Mouse (Mus musculus) cerebellum, postnatal 10 days (tissue): ENCODE data around the gene Uhrf1bp1.
A peak's percentile ranks its signal among the peaks of the same experiment; 100 is the strongest.

Experiments used
- DNase-seq, 2 experiments: peaks; one replicate each; pipeline ENCODE4 v3.0.0; 2021; ENCODE audit warnings: mixed read lengths in 2 of 2

Uhrf1bp1 gene

DNA sequence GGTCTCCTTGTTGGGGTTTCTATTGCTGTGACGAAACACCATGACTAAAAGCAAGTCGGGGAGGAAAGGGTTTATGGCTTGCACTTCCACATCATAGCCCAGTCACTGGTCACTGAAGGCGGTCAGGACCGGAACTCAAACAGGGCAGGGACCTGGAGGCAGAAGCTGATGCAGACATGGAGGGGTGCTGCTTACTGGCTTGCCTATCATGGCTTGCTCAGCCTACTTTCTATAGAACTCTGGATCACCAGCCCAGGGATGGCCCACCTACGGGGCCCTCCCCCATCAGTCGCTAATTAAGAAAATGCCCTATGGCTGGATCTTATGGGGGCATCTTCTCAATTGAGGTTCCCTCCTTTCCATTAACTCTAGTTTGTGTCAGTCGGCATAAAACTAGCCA is 55.1 kb downstream of the Uhrf1bp1 start:
- DNase-seq: no peak

- DNase-seq: no peak
These were observed 58.5 kb downstream of the Uhrf1bp1 start for GRCm38 (mm10) chr17:27914742-27915141.

DNA sequence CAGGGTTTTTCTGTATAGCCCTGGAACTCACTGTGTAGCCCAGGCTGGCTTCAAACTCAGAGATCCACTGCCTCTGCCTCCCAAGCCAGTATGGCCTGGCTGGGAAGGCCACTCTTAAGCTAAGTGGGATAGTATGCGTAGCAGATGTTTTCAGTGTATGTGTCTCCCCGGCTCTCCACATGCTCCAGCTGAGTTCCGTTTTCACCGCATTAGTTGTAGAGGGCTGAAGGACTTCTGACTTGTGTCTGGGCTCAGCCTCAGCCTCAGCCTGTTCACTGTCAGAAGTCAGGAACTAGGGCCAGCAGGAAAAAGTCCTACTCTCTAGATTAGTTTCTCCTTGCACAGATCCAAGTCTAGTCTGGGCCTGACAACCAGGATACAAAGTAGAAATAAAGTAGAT is 60.1 kb downstream of the Uhrf1bp1 start:
- DNase-seq: no peak

GRCm38 (mm10) chr17:27920676-27921075 is 64.4 kb downstream of the Uhrf1bp1 start:
- DNase-seq: peak; percentile 44 to 66

DNA sequence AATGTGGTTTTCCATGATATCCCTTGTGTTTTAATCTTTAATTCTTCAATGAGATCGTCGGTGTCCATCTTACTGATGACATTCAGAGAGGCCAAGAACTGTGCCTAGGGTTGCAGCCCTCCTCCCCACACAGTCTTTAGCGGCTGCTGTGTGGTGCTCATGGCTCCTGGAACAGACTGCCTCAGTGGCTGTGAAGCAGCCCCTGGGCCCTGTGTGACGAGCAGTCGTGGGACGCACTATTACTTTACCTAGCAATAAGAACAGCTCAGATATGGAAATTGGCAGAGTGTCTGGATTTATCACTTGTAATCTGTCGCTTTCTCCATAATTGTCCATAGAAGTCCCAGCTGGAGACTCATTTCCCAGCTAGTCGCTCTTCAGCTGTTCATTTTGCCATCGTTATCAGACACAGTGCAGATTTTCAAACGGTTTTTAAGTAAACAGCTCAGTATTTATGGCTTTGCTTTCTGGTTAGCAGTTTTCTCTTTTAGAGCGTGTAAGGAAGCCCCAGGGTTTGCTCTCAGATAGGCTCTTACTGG is 66.0 kb downstream of the Uhrf1bp1 start:
- DNase-seq: no peak

GRCm38 (mm10) chr17:27925054-27925453 is 68.8 kb downstream of the Uhrf1bp1 start:
- DNase-seq: no peak

DNA sequence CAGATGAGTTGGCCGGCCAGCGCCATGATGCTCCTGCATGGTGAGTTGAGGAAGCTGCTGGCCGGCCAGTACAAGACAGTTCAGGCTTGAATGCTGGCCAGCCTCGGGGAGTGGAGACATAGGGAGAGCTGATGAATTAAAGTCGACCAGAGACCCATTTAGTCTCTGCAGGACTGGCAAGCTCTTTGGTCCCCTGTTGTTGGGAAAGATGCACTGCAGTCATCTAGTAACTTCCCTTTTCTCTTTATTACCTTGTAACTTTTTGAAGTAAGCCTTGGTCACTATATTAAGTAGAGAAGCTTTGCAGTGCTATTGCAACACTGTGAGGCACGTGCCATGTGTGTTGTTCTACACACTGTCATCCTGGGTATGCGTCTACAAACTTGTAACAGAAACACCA is 69.3 kb downstream of the Uhrf1bp1 start:
- peak; percentile 35 to 50 for DNase-seq

DNA sequence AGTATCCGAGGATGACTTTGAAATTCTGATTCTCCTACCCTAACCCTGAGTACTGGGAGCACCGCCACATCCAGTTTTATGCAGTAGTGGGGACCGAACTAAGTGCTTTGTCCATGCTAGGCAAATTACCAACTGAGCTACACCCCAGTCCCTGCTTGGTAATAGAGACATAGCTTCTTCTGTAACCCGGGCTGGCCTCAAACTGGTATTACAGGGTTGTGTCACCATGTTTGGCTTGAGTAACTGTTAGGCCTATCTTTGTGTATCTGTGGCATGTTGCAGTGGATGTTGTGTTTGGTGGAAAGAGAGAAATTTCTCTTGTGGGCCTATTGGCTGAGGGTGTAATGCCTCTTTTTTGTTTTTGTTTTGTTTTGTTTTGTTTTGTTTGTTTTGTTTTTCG is 74.0 kb downstream of the Uhrf1bp1 start:
- no peak for DNase-seq

- DNase-seq: no peak
These were observed 75.6 kb downstream of the Uhrf1bp1 start for GRCm38 (mm10) chr17:27931826-27932225.

DNA sequence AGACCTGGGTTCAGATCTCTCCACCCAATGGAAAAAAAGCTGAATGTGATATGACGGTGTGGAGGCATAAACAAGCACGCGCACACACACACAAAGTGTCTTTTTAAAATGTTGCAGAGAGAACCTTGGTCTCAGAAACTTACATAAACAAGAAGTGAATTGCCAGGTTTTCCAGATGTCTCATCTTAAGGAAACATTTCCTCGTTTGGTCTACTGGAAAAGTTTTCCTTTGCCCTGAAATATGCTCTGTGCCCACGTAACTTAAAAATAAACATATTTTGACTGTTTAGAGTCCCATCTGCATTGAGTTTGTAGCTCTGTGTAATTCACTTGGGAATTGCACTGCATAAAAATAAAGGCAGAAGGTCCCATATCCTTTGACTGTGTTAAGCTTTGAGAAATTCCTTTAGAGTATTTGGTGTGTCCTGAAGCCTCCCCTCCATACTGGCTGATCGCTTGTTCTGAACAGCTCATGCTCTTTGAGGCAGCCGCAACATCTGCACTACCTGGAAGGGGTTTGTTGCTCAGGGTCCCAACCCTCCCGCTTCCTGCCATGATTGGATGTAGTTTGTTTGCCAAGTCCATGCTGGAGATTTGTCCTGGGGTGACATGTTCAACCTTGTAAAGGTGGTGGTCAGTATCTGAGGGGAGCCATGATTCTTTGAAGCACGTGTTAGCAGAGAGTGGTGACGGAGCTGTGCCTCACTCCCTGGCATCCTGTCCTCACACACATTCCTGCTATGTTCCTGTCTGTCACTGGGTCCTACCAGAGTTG is 78.1 kb downstream of the Uhrf1bp1 start:
- no peak for DNase-seq

DNA sequence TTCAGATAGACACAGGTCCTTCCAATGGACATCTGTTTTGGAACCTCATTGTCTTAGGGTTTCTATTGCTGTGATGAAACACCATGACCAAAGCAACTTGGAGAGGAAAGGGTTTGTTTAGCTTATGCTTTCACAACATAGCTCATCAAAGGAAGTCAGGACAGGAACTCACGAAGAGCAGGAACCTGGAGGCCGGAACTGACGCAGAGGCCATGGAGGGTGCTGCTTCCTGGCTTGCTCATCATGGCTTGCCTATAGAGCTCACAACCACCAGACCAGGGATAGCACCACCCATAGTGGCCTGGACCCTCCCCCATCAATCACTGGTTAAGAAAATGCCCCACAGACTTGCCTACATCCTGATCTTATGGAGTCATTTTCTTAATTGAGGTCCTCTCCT is 78.8 kb downstream of the Uhrf1bp1 start:
- DNase-seq: no peak

DNA sequence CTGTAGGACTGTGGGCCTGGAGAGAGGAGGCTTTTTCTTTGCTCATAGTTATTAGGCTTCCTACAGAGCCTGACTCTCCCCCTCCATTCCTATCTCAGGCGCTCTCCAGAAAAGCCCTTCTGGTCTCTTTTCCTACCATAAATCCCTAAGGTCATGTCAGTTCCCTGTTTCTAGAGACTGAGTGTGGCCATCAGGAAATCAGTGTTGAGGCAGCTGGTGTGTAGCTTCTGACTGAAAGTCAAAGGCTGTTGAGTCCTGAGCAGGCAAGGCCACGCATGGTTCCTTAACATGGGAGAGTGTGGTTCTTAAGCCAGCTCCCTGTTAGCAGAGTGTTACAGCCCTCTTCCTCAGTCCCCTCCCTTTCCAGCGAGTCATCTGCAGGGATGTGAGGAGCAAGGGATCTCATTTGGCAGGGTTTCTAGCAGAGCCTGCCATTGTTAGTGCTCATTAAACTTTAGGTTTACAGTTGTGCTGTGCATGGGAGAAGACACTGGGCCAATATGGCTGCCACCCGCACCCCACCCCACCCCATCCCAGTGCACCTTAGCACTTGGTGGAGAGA is 80.9 kb downstream of the Uhrf1bp1 start:
- DNase-seq: no peak

DNA sequence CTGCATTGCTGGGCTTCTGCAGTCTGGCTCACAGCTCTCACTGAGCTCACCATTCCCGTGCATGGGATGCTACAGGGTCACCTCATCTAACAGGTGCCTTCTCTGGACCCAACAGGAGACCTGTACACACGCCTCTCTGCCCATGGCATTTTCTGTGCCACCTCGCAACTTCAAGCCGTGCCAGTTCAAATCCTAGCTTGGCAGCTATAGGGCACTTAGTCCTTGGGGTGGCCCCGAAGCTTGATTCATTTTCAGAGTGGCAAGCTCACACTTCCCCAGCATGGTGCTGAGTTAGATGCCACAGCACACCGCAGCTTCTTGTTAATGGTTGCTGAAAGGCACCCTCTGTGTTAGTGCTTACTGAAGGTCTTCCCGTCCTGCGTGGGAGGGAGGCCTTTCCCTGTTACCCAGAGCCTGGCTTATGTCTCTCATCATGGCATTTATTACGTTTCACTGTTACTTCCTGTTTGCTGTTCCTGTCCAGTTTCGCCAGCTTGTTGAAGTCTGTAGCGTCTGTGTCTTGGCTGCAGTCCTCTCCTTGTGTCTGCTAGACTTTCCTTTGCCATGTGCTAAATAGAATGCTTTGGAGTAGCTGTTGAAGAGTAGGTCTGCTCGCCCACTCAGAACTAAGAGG is 82.0 kb downstream of the Uhrf1bp1 start:
- peak in 1 of 2 experiments; percentile 53 for DNase-seq

GRCm38 (mm10) chr17:27939028-27939427 is 82.8 kb downstream of the Uhrf1bp1 start:
- DNase-seq: peak in 1 of 2 experiments; percentile 39

DNA sequence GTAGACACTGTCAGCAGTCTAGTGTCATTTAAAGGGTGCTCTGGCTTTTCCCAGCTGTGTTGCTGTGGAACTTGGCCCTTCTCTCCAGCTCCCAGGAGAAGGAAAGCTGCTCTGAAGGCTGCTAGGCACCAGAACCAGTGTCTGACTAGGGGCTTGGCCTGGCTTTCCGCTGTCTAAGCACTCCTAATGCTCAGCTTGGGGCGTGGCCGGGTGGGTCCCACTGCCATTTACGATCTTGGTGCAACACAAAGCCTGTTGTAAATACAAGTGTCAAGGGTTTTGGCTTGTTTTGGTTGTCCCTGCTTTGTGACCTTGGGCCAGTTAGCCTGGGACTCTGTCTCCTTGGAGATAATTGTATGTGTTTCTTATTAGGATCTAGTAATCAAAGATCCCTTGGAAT is 84.1 kb downstream of the Uhrf1bp1 start:
- no peak for DNase-seq

GRCm38 (mm10) chr17:27941178-27941577 is 84.9 kb downstream of the Uhrf1bp1 start:
- peak in 1 of 2 experiments; percentile 41 for DNase-seq

- DNase-seq: peak; percentile 80 to 81
These were observed 85.5 kb downstream of the Uhrf1bp1 start for GRCm38 (mm10) chr17:27941698-27942097.

- DNase-seq: no peak
These were observed 85.9 kb downstream of the Uhrf1bp1 start for GRCm38 (mm10) chr17:27942131-27942530.

GRCm38 (mm10) chr17:27945546-27946216 is 89.4 kb downstream of the Uhrf1bp1 start:
- DNase-seq: peak; percentile 97 to 98

DNA sequence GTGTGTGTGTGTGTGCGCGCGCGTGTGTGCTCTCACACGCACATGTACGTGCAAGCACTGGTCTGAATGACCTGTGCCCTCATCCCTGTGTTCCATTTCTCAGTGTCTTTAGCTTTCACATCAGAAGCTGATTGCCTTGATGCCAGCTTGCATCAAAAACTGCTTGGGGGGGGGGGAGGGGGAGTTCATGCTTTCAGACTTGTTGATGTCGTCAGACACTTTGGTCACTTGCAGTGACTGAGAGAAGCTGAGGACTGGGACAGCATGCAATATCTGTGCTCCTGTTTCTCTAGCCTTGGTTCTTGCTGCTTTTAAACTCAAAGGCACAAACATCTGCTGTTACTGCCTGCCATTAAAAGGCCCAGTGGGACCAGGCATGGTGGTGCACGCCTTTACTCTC is 90.1 kb downstream of the Uhrf1bp1 start:
- no peak for DNase-seq

GRCm38 (mm10) chr17:27947155-27947554 is 90.9 kb downstream of the Uhrf1bp1 start:
- no peak for DNase-seq
